Mouse (Mus musculus): ENCODE data around the gene Spint2.
A peak's percentile ranks its signal among the peaks of the same experiment; 100 is the strongest.

The Spint2 gene

DNA sequence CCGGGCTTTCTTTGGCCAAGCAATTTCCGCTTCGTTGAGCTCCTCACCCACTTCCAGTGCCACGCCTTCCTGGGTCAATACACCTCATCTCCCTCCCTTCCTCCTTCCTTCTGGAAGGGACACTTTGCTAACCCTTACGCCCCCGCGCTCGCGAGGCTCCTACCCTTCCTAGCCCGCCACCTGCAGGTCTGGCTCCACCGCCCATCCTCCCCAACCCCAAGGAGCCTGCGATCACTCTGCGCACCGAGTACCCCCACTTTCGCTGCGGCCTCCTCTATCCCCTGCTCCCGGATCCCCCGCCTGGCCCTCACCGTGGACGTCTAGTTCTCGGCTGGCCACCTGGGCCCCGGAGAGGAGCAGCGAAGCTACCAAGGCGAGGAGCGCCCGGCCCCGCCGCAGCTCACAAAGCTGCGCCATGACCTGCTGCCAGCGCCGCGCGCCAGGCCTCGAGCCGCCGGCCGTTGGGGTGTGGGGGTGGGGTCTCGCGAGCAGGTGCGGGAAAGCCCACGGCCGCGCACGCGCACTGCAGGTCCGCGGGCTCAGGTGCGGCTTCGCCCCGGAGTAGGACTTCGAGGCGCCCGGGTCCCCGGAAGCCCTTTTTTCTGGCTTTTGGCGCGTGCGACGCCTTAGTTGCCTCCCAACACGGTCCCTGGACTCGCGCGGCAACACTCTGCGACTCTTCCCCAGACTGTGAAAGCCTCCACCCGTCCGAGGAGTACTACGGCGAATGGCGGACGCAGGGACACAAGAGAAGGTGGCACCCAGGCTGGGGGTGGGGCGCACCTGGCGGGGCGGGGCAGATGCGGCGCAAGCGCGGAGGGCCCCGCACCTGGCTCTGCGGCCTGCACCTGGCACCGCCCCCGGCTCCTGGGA is at the start of gene Spint2:
Spint2 (minus strand) TSS at position 712 of the 873 bp plus-strand sequence.
- peak; percentile 41 for DNase-seq (ENCODE audit: low spot score)

DNA sequence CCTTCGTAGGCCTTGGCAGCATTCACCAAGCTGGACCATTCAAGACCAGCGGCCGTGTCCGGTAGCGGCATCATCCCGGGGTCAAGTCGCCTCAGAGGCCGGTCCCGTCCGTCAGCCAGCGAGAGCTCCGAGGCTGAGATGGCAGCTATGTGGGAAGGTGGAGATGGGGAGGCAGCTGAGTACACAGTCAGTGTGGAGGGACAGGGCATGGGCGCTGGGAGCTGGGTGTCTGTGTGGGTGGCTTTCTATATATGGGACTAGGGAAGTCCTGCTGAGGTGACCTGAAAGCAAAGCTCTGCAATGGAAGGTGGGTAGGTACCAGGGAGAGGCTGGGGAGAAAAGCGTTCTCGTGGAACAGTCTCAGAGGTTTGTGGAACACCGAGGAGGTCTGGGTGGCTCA is 47.3 kb upstream of the Spint2 start:
- no peak for DNase-seq (ENCODE audit: low spot score)

GRCm38 (mm10) chr7:29327087-29327486 is 45.4 kb upstream of the Spint2 start:
- DNase-seq (ENCODE audit: low spot score), result no peak

- DNase-seq (ENCODE audit: low spot score), result no peak
Observed at GRCm38 (mm10) chr7:29319337-29320307, 37.9 kb upstream of the Spint2 start.

- DNase-seq (ENCODE audit: low spot score), result no peak
Observed at GRCm38 (mm10) chr7:29318115-29318911, 36.6 kb upstream of the Spint2 start.

DNA sequence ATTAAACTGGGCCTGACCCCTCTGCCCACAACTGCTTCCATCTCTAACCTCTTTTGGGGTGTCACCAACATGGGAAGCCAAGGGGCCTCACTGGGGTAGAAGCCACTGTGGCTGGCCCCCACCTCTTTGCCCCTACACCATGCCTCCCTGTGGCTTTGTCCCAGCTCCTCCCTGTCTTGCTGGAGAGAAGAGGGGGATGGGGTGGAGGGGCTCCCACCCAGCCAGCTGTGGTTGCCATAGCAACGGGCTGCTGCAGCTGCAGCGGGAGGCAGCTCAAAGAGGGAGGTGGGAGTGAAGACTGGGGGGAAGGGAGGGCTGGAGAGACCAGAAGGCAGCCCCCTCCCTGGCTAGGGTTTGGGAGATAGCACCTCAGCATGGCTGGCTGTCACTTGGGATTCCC is 35.8 kb upstream of the Spint2 start:
- DNase-seq (ENCODE audit: low spot score), result no peak

DNA sequence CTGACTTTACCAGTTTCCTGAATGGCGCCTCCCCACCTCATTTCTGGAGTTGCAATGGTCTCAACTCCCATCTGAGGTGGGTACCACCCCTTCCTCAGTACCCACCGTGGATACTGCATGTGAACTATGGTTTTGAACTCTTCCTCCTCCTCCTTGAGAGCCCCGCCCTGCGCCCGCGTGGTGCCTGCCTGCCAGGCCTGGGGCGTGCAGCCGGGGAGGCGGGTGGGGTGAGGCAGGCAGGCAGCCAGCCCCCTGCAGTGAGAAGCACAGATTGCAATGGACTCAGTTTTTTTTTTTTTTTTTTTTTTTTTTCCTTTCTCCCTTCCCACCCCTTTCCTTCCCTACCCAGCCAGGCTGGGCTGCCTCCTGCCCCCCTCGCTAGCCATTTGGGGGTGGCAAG is 35.3 kb upstream of the Spint2 start:
- DNase-seq (ENCODE audit: low spot score), result peak; percentile 68

- DNase-seq (ENCODE audit: low spot score), result no peak
Observed at GRCm38 (mm10) chr7:29316137-29316734, 34.5 kb upstream of the Spint2 start.

DNA sequence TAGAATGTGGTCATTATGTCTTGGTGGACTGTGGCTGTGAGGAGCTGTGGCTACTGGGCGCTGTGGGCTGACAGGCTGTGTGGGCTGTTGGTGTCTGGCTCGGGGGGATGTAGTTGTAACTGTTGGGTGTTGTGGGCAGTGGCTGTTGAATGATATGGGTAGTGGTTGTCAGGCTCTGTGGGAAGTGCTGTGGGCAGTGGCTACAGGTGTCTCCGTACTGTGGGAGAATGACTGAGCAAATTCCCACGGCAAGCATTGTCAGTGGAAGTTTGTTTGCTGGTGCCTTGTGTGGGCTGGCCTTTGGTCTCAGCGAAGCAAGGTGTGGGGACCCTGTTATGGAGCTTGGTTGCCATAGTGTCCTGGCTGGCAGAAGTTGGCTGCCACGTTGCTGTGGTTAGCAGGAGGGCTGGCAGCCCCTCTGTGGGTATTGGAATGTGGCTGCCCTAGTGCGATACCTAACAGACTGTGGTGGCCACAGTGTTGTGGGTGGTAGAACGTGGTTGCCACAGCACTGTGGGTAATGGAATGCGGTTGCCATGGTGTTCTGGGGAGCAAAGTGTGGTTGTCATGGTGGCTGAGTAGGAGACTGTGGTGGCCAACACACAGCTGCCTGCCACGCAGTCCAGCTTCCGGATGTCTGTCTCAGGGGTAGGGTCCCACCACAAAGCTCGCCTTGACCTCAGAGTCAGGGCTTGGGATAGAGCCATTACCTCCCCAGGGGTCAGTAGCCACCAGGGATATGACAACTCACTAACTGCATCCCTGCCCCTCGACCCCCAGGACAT is 33.3 kb upstream of the Spint2 start:
- DNase-seq (ENCODE audit: low spot score), result peak; percentile 78

DNA sequence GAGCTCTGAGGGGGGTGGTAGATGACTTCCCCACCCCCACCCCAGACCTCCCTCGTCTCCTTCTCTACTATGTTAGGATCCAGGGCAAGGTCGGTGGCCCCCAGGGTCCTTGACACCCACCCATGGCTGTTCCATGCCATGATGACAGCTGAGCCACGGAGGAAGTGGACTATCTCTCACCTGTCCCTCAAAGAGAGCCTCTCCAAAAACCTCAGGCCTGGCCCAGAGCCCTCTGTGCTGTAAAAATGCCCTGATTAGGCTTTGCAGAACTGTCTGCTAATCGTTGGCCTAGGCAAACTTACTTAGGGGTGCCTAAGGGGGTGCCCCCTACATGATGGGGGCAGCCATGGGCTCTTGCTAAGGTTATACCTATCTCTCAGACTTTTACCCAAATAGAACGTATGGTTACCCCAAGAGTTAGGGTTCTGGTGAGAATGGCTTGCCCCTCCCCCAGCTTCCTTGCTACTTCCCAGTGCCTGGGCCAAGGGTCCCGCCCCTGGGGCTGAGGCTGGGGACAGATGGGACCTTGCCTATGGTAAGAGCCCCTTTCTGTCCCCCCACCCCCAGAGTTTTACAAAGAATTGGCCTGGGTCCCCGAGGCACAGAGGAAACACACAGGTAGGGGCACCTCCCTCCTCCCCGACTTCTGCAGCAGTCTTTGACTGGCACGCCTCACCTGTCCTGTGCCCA is 32.0 kb upstream of the Spint2 start:
- no peak for DNase-seq (ENCODE audit: low spot score)

- DNase-seq (ENCODE audit: low spot score), result no peak
Observed at GRCm38 (mm10) chr7:29313051-29313450, 31.3 kb upstream of the Spint2 start.

DNA sequence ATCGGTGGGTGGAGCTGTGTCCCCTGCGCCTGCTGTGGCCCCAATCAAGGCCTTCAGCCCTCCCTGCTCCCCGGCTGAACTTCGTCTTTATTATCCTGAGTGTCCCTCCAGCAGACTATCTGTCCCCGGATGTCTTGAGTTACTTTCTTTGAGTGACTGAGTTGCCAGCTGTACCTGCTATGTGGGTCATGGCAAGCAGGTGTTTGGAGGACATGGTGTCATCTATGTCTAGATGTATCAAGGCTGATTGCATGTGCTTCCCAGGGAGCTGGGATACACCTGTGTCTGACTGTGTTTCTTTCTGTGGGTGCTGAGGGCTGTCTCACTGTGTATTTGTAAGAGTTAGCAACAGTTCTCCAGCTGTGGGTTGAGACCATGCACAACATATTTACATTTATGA is 28.0 kb upstream of the Spint2 start:
- DNase-seq (ENCODE audit: low spot score), result no peak

DNA sequence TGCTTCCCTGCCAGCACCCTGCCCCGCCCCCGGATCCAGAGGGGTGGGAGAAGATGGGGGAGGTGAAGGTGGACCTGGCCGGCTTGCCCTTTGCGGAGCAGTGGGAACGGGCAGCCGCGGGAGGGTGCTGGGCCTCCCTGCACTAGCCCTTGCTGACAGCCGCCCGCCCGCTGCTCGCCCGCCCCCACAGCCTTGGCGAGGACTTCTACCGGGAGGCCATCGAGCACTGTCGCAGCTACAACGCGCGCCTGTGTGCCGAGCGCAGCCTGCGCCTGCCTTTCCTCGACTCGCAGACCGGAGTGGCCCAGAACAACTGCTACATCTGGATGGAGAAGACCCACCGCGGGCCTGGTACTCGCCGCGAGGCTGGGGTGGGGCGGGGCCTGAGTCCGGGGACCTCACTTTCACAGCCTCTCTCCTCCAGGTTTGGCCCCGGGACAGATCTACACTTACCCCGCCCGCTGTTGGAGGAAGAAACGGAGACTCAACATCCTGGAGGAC is 27.6 kb upstream of the Spint2 start:
- no peak for DNase-seq (ENCODE audit: low spot score)

DNA sequence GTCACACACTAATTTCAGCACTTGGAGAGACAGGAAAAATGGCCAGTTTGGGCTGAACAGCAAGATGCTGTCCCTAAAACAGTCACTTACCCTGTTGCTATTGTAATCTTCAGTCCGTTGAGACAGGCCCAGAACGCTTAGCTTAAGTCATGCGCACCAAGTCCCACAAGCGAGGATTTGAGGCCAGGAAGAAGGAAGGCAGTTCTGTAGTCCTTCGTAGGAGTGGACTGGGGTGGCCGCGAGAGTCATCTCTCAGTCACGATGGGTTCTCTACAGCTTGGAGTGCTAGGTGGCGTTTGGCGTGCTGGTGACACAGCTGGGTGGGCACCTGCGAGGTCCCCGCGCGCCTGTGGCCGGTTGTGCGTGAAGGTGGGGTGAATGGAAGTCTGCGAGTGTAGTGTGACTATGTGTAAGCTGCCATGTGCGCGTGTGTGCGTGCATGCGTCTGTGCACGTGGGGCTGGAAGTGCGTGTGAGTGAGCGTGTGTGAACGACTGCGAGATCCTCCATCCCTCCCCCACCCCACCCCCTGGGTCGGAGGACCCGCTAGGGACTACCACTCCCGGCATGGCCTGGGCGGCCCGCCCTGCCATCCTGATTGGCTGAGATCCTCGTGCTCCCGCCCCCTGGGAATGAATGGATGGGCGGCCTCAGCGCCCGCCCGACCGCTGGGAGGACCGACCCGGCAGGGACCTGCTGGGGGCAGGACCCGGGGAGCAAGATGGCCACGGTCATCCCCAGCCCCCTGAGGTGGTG is 25.8 kb upstream of the Spint2 start:
- DNase-seq (ENCODE audit: low spot score), result peak; percentile 95

DNA sequence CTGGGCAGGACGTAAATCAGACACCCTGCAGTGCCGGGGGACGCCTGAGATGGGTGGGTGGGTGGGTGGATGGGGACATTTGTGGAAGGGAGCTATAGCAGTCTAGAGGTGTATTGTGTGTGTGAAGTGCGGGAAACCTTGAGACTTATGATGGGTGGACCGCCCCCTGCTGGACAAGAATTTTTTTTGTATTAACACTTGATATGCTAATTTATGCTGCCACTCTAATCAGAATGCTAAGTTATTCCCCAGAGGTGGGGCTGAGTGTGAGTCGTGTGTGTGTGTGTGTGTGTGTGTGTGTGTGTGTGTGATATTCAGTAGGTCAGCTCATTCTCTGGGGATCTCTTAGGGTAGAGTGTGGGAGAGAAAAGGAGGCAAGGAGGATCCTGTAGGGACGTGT is 24.9 kb upstream of the Spint2 start:
- peak; percentile 82 for DNase-seq (ENCODE audit: low spot score)

- no peak for DNase-seq (ENCODE audit: low spot score)
Observed at GRCm38 (mm10) chr7:29306108-29306507, 24.4 kb upstream of the Spint2 start.

DNA sequence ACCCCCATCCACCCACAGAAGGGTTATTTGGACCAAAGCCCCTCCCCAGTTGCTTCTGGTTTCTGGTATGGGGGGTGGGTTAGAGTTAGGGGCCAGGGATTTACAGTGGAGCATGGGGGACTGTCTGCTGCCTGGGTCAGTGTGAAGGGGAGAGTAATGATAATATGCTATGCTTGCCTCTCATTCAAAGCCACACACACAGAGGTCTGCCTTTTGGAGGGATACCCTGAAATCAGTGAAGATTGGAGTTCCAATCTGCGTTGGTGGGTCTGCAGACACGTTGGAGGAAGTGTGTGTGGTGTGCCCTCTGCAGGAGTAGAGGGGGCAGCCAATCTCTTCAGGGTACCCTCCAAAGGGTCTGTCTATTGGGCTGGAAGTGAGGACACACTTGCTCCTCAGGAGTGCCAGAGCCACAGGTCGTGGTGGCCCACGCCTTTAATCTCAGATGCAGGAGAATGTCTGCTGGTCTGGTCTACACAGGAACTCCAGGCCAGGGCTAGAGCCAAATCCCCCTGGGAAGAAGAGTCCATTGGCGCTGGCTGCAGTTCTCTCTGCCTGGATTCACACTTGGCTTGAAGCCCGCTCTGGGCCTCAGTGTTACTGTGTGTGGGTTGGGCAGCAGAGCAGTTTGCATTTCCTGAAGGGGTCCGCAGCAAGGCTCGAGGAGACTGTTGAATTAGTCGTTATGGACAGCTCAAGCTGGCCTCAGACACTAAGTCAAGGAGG is 23.7 kb upstream of the Spint2 start:
- no peak for DNase-seq (ENCODE audit: low spot score)

DNA sequence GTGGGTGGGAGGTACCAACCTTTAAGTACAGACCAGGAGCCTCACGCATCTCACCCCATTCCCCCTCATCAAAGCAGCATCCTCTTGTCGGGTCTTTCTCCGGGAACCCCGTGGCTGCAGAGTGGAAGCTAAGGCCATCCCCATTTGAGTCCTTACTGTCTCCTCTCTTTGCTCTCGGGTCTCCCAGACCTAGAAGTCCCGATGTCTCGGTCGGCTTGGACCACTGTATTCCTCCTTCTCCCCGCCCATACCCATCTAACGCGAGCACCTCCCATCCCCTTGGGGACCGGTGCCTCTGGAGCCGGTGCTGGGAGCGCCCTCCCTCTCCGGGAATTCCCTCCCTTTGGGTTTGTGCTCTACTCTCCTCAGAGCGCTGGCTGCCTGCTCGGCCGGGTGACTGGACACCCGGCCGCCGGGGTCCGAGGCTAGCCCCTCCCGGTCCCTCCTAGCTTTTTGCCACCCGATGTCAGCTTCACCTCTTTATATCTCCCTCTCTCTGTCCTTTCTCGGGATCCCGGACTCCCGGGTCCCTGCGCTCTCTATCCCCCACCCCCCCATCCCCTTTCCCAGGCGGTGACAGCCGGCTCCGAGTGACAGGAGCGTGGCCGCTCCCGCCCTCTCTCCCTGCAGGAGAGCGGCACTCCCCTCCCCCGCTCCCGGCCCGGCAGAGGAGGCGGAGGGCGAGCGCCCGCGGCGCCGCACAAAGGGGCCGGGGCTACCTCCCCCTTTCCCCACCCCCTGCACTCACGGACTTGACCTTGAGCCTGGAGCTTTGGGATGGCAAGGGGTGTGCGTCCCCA is 23.0 kb upstream of the Spint2 start:
- DNase-seq (ENCODE audit: low spot score), result peak; percentile 35

Data from layer of hippocampus, adult 11-12 months (tissue).